Mouse (Mus musculus) cortical plate, adult 2 months (tissue): Measurements from ENCODE around the gene Tdg.

Experiments
- CTCF ChIP-seq: fragments of 200-500 bp; IDR thresholded peaks from 2 replicates; pipeline ENCODE4 v1.5.1; 2011; ENCODE audit warnings: mild to moderate bottlenecking, control low read depth, low read length; ENCODE audit not compliant: insufficient read depth; ENCODE audit errors: extremely low read depth
- POLR2A ChIP-seq: fragments of 200-500 bp; IDR thresholded peaks from 2 replicates; pipeline ENCODE4 v1.6.1; 2011; ENCODE audit warnings: mild to moderate bottlenecking, low read length, control low read depth; ENCODE audit not compliant: insufficient read depth; ENCODE audit errors: extremely low read depth

DNA sequence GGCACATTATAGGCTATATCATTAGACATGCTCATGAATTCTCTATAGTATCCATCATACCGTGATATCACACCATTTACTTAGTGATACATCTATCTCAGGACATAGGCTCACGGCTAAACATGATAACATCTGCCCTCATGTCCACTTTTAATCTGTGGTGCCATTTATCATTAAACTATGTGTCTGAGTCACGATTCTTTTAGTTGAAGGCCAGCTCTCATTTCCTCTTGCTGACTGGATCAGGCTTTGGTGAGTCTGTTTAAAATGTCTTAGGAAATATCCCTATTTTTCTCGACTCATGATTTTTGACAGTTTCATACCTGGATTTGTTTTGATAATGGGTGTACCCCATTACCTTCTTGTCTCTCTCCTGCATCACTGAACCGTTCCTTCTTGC lies 66.3 kb downstream of the Tdg start, which contains the start of gene Hcfc2:
- TF ChIP-seq CTCF, result no peak
- no peak for TF ChIP-seq POLR2A
